Mouse (Mus musculus): ENCODE data around the gene Hist1h2bn. TPM values are rescaled to one million over a fixed set of nuclear protein-coding genes. Genes with fewer than 3 reads are reported as not detected.
"Not testable (repeated sequence)": the region's sequence is repeated elsewhere in the genome, so short reads cannot be mapped to it uniquely, and the experiment has no call there.

Gene Hist1h2bn
- total RNA-seq, 4 experiments from 2014 or later = 6.6 to 9.1 (median 8.4) TPM; not detected in 1

DNA sequence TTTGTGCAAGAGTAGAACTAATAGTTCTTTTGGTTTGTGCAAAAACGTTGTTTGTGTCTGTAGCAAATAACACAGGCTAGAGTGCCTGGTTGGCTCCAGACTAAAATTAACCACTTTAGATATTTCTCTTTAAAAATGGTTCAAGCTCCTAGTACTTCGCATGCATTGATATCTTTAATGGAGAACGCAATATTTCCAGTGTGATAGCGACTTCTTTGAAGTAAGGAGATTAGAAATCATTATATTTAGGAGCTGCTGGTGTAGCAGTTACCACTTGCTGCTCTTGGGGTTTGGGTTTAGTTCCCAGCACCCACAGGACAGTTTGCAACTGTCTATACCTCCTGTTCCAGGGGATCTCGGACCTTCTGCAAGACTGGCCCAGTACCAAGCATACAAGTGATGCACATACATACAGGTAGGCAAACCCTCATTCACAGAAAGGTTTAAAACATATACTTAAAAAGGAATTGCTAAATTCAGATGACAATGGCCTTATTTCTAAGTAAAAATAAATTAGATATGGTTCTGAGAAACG is 27.2 kb downstream of the Hist1h2bn start:
- no peak for DNase-seq (ENCODE audit: low spot score in 2 of 2)

DNA sequence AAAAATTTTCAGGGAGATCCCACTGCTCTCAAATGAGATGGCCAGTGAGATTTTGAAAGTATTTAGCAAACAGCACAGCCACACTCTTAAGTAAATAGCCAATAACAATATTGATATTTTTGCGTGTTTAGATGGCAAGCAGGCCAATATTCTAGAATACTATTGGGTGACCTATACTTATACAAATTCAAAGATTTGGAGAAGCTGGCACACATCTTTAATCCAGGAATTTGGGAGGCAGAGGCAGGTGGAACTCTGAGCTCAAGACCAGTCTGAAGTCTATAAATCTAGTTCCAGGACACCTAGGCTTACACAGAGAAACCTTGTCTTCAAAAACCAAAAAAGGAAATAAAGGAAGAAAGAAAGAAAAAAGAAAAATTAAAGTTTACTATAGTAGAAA is 27.7 kb downstream of the Hist1h2bn start:
- DNase-seq (ENCODE audit: low spot score in 2 of 2) = no peak

DNA sequence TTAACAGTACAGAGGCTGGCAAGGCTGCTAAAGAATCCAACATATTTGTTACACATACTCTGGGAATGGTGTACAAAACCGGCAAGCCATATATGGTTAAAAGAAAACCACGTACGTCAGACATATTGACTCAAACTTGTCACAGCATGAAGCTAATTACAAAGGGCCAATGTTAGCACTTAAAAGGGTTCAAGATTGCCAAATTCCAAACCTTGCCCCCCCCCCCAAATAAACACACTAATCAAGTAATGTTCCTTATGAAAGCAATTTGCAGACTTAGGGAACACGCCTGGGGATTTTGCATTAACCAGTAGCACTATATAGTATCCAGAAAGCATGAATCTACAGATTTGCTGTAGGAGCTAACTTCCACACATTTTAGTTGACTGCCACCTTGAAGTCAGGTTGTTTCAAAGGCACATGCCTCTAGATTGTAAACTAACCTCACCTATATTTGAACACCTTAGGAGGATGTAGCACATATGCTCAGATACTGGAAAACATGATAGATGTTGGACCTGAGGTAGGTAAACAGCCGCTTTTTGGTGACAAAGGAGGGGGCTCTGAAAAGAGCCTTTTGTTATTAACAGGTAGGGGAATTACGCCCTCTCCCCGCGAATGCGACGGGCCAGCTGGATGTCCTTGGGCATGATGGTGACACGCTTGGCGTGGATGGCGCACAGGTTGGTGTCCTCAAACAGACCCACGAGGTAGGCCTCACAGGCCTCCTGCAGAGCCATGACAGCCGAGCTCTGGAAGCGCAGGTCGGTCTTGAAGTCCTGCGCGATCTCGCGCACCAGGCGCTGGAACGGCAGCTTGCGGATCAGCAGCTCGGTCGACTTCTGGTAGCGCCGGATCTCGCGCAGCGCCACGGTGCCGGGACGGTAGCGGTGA is 28.7 kb downstream of the Hist1h2bn start:
- DNase-seq (ENCODE audit: low spot score in 2 of 2) = not testable (repeated sequence)

DNA sequence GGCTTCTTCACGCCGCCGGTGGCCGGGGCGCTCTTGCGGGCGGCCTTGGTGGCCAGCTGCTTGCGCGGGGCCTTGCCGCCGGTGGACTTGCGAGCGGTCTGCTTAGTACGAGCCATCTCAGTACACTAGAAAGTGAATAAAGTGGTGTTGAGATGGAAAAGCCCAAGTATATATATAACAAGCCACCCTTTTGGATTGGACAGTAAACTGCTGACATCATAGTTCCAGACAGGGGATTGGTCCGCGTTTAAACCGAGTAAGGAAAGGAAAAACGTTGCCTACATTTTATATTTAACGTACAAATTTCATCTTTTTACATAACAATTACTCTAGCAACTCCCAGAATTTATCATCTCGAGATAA is 29.3 kb downstream of the Hist1h2bn start, which contains the start of gene Hist1h3i:
TSS of gene Hist1h3i (minus strand) at position 116 of the 363 bp plus-strand sequence.
- DNase-seq (ENCODE audit: low spot score in 2 of 2) = peak; percentile 42 to 61

DNA sequence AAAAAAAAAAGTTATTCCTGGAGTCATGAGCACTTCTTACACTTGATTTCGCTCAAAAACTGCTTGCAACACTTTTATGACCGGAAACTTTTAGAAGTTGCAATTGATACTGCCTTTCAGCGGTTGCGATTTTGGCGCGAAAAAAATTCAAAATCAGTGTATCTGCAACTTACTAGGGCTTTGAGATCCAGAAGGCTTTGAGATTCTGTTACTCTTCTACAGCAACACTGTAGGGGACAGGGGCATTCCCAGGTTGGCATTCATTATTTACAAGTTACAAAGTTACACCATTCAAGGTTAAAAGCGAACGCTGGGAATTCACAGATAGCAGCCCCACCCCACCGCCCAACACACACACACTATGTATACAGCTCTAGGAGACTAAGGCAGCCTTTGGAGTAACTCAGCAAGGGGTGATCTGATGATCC is 29.8 kb downstream of the Hist1h2bn start:
- no peak for DNase-seq (ENCODE audit: low spot score in 2 of 2)

DNA sequence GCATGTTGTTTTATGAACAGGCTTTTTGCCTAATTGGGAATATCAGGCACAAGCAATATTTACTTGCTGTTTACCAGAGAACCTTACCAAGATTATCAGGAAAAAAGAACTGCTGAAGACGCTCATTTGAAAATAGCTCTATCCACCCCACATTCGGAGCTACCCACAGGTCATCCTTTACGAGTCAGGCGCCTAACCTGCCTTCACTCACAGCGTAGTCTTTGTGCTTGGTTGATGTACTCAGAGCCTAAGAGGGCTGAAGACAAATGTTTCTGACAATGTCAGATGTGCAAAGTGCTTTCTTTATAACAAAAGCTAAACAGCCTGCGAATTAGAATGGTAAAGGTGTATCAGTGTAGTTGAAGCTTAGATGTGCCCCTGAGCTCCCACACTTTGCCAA is 30.4 kb downstream of the Hist1h2bn start:
- no peak for DNase-seq (ENCODE audit: low spot score in 2 of 2)

DNA sequence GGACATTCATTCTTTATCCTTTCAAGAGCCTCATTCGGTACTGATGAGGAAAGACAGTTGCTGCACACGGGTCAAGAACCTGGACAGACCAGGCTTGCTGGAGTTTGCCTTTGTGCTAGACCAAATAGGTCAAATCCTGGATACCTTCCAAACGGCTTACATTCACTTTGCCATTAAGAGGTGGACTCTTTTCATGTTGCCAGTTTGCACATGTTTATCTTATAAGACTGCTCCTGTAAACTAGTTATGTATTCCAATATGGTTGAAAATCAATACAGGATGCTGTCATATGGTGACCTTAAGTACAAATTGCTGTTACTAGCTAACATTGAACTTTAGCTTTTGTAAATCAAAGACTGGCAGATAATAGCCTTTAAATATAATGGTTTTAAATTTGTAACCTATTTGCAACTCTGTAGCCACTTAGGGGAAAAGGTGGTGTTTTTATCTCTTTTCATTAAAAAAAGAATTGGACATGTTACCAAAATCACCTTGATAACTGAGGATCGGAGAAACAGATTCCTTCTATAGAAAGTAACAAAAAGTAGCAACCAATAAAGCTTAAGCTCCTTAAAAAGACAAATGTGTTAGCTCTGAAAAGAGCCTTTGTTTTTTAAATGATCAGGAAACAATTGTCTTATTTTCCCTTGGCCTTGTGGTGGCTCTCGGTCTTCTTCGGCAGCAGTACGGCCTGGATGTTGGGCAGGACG is 32.4 kb downstream of the Hist1h2bn start:
- DNase-seq (ENCODE audit: low spot score in 2 of 2) = no peak

DNA sequence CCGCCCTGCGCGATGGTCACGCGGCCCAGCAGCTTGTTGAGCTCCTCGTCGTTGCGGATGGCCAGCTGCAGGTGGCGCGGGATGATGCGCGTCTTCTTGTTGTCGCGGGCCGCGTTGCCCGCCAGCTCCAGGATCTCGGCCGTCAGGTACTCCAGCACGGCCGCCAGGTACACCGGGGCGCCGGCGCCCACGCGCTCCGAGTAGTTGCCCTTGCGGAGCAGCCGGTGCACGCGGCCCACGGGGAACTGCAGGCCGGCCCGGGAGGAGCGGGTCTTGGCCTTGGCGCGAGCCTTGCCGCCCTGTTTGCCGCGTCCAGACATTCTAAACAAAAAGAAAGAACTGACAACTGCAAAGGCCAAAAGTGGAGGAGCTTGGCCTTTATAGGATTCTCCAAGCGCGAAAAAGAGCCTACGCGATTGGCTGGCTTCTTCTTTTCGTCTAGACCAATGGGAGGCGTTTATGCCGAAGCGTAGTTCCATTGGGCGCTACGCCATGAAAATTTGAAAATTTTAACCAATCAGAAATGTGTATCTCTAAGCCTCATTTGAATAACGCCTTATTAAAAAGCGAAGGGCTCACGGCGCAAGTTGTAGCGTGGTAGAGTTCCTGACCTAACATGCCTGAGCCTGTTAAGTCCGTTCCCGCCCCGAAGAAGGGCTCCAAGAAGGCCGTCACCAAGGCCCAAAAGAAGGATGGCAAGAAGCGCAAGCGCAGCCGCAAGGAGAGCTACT is 33.1 kb downstream of the Hist1h2bn start, which contains the start of the genes Hist1h2an and Hist1h2bp:
TSS of gene Hist1h2an (minus strand) at position 320 of the 731 bp plus-strand sequence.
TSS of gene Hist1h2bp (plus strand) at position 563 of the 731 bp plus-strand sequence.
- peak; percentile 88 to 93 for DNase-seq (ENCODE audit: low spot score in 2 of 2)

DNA sequence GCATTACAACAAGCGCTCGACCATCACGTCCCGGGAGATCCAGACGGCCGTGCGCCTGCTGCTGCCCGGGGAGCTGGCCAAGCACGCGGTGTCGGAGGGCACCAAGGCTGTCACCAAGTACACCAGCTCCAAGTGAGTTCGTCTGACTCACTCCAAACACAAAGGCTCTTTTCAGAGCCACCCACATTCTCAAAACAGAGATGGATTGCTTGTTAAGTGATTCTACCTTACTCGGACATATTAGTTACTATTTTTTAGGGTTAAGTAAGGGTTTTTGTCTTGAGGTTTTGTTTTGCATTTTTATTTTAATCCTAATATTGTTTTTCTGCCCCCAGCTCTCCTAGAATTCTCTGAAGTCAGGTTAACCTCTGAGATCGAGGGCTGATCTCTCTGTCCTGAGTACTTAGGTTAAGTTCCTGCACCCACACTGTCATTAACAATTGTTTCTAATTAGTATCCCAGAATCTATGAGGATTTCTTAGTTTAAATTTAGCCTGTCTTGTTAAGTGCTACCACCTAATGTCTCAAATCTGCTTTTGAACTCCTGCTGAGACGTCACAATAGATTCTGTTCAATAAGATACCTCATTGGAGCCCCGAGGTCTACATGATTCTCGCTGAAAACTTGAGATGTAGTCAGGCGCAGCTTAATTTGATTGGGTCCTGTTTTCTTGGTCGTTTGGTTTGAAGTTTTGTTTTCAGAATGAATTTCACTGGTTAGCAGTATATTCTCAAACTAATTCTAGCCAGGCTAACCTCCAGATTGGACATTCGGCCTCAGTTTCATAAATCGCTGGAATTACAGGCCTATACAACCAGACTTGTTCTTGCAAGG is 34.1 kb downstream of the Hist1h2bn start:
- DNase-seq (ENCODE audit: low spot score in 2 of 2) = no peak

DNA sequence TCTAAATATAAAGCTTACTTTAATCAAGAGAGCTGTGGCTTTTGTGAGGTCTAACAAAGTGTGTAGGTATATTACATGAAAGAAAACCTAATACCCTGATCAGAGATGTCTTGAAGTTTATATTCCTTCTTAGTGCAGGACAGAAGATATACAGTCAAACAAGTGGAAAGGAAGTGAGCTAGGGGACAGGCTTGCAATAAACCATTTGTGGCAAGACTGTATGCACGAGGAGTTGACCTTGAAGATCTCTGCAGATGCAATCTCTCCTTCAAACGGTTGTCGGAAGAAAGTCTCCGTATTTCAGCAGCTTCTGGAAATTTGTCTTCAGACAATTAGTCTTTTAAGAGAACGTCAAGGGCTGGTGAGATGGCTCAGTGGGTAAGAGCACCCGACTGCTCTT is 36.0 kb downstream of the Hist1h2bn start:
- no peak for DNase-seq (ENCODE audit: low spot score in 2 of 2)

DNA sequence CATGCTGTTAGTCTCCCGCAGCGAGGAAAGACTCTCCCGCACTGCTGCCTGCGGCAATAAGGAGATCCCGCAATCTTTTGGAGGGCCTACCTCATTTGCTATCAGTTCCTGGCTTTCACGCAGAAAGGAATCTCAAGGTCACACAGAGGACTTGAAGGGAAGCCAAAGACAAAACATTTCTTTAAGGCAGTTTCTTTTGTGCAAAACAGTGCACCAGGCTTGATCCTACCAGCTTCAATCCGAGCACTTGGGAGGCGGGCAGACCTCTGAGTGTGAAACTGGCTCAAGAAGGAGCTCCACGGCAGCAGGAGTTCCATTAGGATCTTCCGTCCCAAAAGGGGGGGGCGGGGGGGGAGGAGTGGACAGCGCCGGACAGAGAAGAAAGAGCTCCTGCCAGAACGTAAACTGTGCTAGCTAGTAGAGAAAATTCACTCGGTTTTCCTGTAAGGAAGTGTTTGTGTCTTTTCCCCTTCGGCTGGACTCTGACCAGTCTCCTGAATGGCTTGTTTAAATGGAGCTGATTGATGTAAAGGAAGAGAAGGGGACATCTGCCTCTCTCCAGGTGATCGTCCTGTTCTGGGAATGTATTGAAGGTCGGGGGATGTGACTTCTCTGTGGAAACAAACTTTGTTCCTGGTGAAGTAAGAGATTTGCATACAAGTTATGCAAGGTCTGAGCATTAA is 36.8 kb downstream of the Hist1h2bn start:
- DNase-seq (ENCODE audit: low spot score in 2 of 2) = no peak

DNA sequence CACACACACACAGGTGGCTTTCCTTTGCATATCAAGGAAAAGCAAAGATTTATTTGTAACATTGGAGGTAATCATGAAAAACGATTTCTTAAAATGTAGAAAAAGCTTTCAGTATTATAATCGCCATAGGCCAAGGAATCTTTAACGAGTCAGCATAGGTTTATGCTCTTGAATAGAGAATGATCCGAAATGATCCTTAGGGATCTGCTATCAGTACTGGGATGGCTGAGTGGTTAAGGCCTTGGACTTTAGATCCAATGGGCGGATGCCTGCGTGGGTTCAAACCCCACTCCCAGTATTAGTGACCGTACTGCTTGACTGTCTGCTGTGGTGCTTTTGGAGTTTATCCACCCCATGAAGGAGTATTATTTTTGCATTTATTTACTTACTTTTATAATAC is 41.7 kb downstream of the Hist1h2bn start:
- DNase-seq (ENCODE audit: low spot score in 2 of 2) = no peak

DNA sequence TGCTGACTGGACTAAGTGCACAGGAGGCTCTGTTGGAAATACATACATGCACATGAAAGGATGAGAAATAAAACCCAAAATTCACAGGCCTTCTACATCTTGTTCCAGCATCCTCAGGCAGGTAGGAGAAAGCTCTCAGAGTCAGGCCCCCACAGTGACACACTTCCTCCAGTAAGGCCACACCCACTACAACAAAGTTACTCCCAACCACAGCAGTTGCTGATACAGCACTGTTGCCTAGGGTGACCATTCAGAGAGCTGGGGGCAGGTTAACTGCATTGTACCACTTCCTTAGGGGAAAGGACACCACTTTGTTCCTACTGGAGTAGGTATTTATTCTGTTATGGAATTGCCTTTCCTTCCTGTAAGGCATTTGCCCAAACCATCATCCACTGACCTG is 43.2 kb downstream of the Hist1h2bn start:
- DNase-seq (ENCODE audit: low spot score in 2 of 2) = not testable (repeated sequence)

DNA sequence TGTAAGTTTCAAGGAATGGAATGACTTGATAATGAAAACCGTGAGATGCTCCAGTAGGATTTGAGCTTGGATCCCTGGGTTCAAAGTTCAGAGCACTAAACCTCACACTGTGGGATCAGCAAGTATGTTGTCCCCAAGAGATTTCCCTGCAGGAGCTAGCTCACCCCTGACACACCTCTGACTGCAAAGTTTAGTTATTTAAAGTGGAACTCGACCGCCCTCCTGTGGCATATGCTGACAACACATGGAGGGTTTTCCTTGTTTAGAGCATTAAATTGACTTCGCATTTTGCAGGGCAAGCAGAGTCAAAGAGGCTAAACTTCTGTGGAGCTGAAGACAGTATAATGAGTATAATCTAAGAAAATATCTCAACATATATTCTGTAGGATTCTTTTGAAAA is 49.1 kb downstream of the Hist1h2bn start:
- not testable (repeated sequence) for DNase-seq (ENCODE audit: low spot score in 2 of 2)

Small RNA genes within 50 kb of the gene (microRNA-seq; reads per million reads assigned to microRNA genes)
- gene Gm44346 (0 reads per million in 2 experiments), gene Gm44357 (0 reads per million in 2 experiments), gene Gm44367 (0 reads per million in 2 experiments), gene Gm44454 (0 reads per million in 2 experiments)

Other genes with a start within 250 kb of the Hist1h2bn start
- 10 to 100 TPM; 17.9 to 21.9 (median 19.8) TPM for gene Zkscan8, start 223.0 kb upstream of the Hist1h2bn start, total RNA-seq (2022)
- not detected for gene Olfr1366, start 211.3 kb upstream of the Hist1h2bn start, total RNA-seq (2022)
- not detected for gene Olfr1535, start 194.2 kb upstream of the Hist1h2bn start, total RNA-seq (2022)
- not detected for gene Olfr1364, start 172.4 kb upstream of the Hist1h2bn start, total RNA-seq (2022)
- gene Olfr1362, start 140.1 kb upstream of the Hist1h2bn start, total RNA-seq (2022) = not detected
- gene Olfr11, start 111.6 kb upstream of the Hist1h2bn start, total RNA-seq (2022) = not detected
- not detected for gene Olfr1361, start 90.7 kb upstream of the Hist1h2bn start, total RNA-seq (2022)
- not detected for gene Olfr1360, start 76.7 kb upstream of the Hist1h2bn start, total RNA-seq (2022)
- gene Olfr1359, start 56.0 kb upstream of the Hist1h2bn start, total RNA-seq (2022) = not detected
- gene Hist1h2bl, start 38.0 kb upstream of the Hist1h2bn start, total RNA-seq (2022) = 10 to 100 TPM; 10.8 to 28.3 (median 22.4) TPM
- gene Hist1h2ai, start 37.7 kb upstream of the Hist1h2bn start, total RNA-seq (2022) = 10 to 100 TPM in 2 of 4 experiments, 1 to 10 TPM in 2; 8.1 to 36.7 (median 16.0) TPM
- 10 to 100 TPM; 30.3 to 49.1 (median 42.8) TPM for gene Hist1h3h, start 36.5 kb upstream of the Hist1h2bn start, total RNA-seq (2022)
- 1 to 10 TPM; 2.8 to 4.8 (median 3.2) TPM for gene Hist1h2bm, start 32.1 kb upstream of the Hist1h2bn start, total RNA-seq (2022)
- gene Hist1h4j, start 19.1 kb upstream of the Hist1h2bn start, total RNA-seq (2022) = 10 to 100 TPM; 11.6 to 17.1 (median 13.7) TPM
- gene Hist1h4k, start 3.6 kb upstream of the Hist1h2bn start, total RNA-seq (2022) = 100 to 1,000 TPM; 228 to 277 (median 247) TPM
- 10 to 100 TPM in 2 of 4 experiments, 1 to 10 TPM in 2; 8.7 to 11.4 (median 9.8) TPM for gene Hist1h2ak, start 296 bp upstream of the Hist1h2bn start, total RNA-seq (2022)
- 1 to 10 TPM; 3.8 to 6.5 (median 5.9) TPM for gene Hist1h1b, start 26.5 kb downstream of the Hist1h2bn start, total RNA-seq (2022)
- gene Hist1h3i, start 29.2 kb downstream of the Hist1h2bn start, total RNA-seq (2022) = 10 to 100 TPM; 32.9 to 72.6 (median 47.3) TPM
- gene Hist1h2an, start 33.1 kb downstream of the Hist1h2bn start, total RNA-seq (2022) = 1 to 10 TPM in 1 of 4 experiments, not detected in 3; 3.2 TPM
- 10 to 100 TPM in 1 of 4 experiments, 1 to 10 TPM in 3; 3.1 to 11.6 (median 5.9) TPM for gene Hist1h2bp, start 33.3 kb downstream of the Hist1h2bn start, total RNA-seq (2022)
- gene Hist1h2bq, start 56.1 kb downstream of the Hist1h2bn start, total RNA-seq (2022) = 10 to 100 TPM; 26.8 to 44.1 (median 30.6) TPM
- gene Hist1h2ao, start 56.3 kb downstream of the Hist1h2bn start, total RNA-seq (2022) = 10 to 100 TPM in 3 of 4 experiments, 1 to 10 TPM in 1; 5.0 to 27.3 (median 17.8) TPM
- gene Hist1h4m, start 57.6 kb downstream of the Hist1h2bn start, total RNA-seq (2022) = 100 to 1,000 TPM; 180 to 291 (median 231) TPM
- gene Hist1h4n, start 78.1 kb downstream of the Hist1h2bn start, total RNA-seq (2022) = 10 to 100 TPM in 3 of 4 experiments, not detected in 1; 11.4 to 41.9 (median 29.6) TPM
- gene Hist1h2ap, start 79.4 kb downstream of the Hist1h2bn start, total RNA-seq (2022) = 10 to 100 TPM in 2 of 4 experiments, not detected in 2; 10.6 to 18.9 TPM
- gene Hist1h2br, start 79.6 kb downstream of the Hist1h2bn start, total RNA-seq (2022) = 10 to 100 TPM; 26.6 to 44.1 (median 30.3) TPM
- 1 to 10 TPM; 1.9 to 4.5 (median 2.9) TPM for gene Zfp184, start 191.0 kb downstream of the Hist1h2bn start, total RNA-seq (2022)
- not detected for gene Pom121l2, start 227.1 kb downstream of the Hist1h2bn start, total RNA-seq (2022)

All from layer of hippocampus, adult 8-10 months (tissue).